Mouse (Mus musculus): ENCODE results near the gene Cftr. TPM values are rescaled to one million over a fixed set of nuclear protein-coding genes. Genes with fewer than 3 reads are reported as not detected.

The Cftr gene
- 0.66 and 0.87 TPM in 2 replicates for polyA plus RNA-seq (2012; rRNA removed)

DNA sequence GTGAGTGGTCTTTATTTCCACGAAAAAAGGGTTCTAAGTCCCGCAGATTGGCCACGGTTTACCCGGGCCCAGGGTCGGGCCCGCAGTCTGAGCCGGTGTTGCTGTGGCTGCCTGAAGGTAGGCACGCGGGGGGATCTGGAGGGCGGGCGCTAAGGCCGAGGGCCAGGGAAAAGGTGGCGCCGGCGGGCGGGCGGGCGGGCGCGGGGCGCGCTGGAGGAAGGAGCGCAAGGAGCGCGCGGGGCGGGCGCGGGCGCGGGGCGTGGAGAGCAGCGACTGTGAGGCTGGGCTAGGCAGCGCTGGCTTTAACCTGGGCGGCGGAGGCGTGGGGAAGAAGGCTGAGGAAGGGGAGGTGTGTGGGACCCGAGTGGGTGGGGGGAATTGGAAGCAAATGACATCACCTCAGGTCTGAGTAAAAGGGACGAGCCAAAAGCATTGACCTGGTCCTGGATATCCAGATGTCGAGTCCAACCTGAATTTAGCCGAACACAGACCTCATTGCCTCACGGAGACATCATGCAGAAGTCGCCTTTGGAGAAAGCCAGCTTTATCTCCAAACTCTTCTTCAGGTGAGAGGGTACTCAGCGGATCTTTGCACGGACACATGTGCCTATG is at the start of gene Cftr:
Gene Cftr (plus strand): TSS at position 377 of the 612 bp plus-strand sequence.

Other genes with a start within 250 kb of the Cftr start
- 0.32 and 1.5 TPM in 2 replicates for gene Wnt2, start 140.1 kb upstream of the Cftr start, polyA plus RNA-seq (2012; rRNA removed)
- 0.04 TPM in 1 of 2 replicates, not detected in the other for gene Asz1, start 61.6 kb upstream of the Cftr start, polyA plus RNA-seq (2012; rRNA removed)

Measured in central nervous system, embryonic 18 days (tissue).